Mouse (Mus musculus) midbrain, embryonic 10.5 days (tissue): ENCODE measurements around the gene Kap. TPM values are rescaled to one million over a fixed set of nuclear protein-coding genes. Genes with fewer than 3 reads are reported as not detected.

ENCODE experiments used
- polyA plus RNA-seq: library from polyadenylated mRNA; unstranded; fragments of >200 nt; fragmentation: Nextera tagmentation; extraction: Ambion mirVana; gene quantifications from 2 replicates; pipeline ENCODE4 v1.2.1, GENCODE M21; 2016

The Kap gene
- polyA plus RNA-seq, 1 experiment from 2014 or later: not detected

Other genes starting within 250 kb of the Kap start
- gene Etv6, start 181.9 kb upstream of the Kap start, polyA plus RNA-seq: 12.6 and 12.8 TPM in 2 replicates